Mouse (Mus musculus): ENCODE measurements at regions not wholly inside any gene's neighbourhood (a gene's known extent, or its start where the extent isn't known, plus 50 kb on each side); places are given as distances from the start of the nearest gene placed in this dataset.
A peak's percentile ranks its signal among the peaks of the same experiment; 100 is the strongest.

- in situ Hi-C loops (cut with MboI; ENCODE audit: low pct_ligation_motif_present, low pct_unique_long_range_greater_than_20kb, low sequenced_read_pairs) = no loop called here
- peaks cover 2 to 19% of the 10 kb centered on the region in 2 experiments; a peak in 2 of 4 replicates for H3K4me1 ChIP-seq (ENCODE audit: control insufficient read depth in 1 of 2, insufficient read depth in 2 of 2)
- TF ChIP-seq TBP (conservative IDR thresholded peaks at IDR 0.05; ENCODE audit: low read depth, low read length) (no peak), ZKSCAN1 (IDR thresholded peaks at IDR 0.05; ENCODE audit: borderline replicate concordance, low read depth, low read length) (no peak), IRF4 (IDR thresholded peaks at IDR 0.05; ENCODE audit: low read depth, low read length) (0 out of 2 replicates have a peak, but pooled peaks have one; percentile 17), ETS1 (conservative IDR thresholded peaks at IDR 0.05; ENCODE audit: low read depth, low read length) (no peak; the same call in 1 of the 2 replicates), MAX (IDR thresholded peaks at IDR 0.05; ENCODE audit: low read length) (no peak), GABPA (IDR thresholded peaks at IDR 0.05; ENCODE audit: insufficient replicate concordance, low read depth, low read length) (no peak), TCF12 (IDR thresholded peaks at IDR 0.05; ENCODE audit: low read depth, low read length) (no peak), ZMIZ1 (IDR thresholded peaks at IDR 0.05; ENCODE audit: low read depth, low read length) (no peak), KAT2A (IDR thresholded peaks at IDR 0.05; ENCODE audit: insufficient replicate concordance, low read length) (no peak), BHLHE40 (IDR thresholded peaks at IDR 0.05; ENCODE audit: low read depth, low read length) (0 out of 2 replicates have a peak, but pooled peaks have one; percentile 18), RAD21 (IDR thresholded peaks at IDR 0.05; ENCODE audit: low read depth, low read length) (no peak), NELFE (IDR thresholded peaks at IDR 0.05; ENCODE audit: low read depth, low read length) (no peak), CHD2 (IDR thresholded peaks at IDR 0.05; ENCODE audit: low read length) (no peak), MEF2A (IDR thresholded peaks at IDR 0.05; ENCODE audit: borderline replicate concordance, low read depth, low read length) (0 out of 2 replicates have a peak, but pooled peaks have one; percentile 29), CTCF (conservative IDR thresholded peaks at IDR 0.05 in 1 of 2, IDR thresholded peaks at IDR 0.05 in 1 of 2; ENCODE audit: low read depth in 2 of 2, low read length in 2 of 2) (no peak), POLR2AphosphoS2 (IDR thresholded peaks at IDR 0.05; ENCODE audit: low read depth, low read length) (no peak), EP300 (IDR thresholded peaks at IDR 0.05; ENCODE audit: low read length) (peak; percentile 51), ZC3H11A (IDR thresholded peaks at IDR 0.05; ENCODE audit: low read depth, low read length) (no peak), USF1 (IDR thresholded peaks at IDR 0.05; ENCODE audit: low read depth, low read length) (no peak), MAFK (IDR thresholded peaks at IDR 0.05; ENCODE audit: insufficient replicate concordance, low read length) (no peak), HCFC1 (IDR thresholded peaks at IDR 0.05; ENCODE audit: low read depth, low read length) (no peak), POLR2A (IDR thresholded peaks at IDR 0.05; ENCODE audit: low read depth, low read length) (no peak), ELF1 (IDR thresholded peaks at IDR 0.05; ENCODE audit: low read depth, low read length) (no peak), MXI1 (IDR thresholded peaks at IDR 0.05; ENCODE audit: low read depth, low read length) (no peak), JUND (conservative IDR thresholded peaks at IDR 0.05; ENCODE audit: low read depth, low read length) (peak; percentile 48; the same call in 1 of the 2 replicates), SIN3A (IDR thresholded peaks at IDR 0.05; ENCODE audit: low read length) (no peak), SMC3 (IDR thresholded peaks at IDR 0.05; ENCODE audit: low read depth, low read length) (no peak), PAX5 (IDR thresholded peaks at IDR 0.05; ENCODE audit: low read length) (no peak), JUN (IDR thresholded peaks at IDR 0.05; ENCODE audit: insufficient read depth, low read depth, low read length) (peak; percentile 52; the same call in 1 of the 2 replicates), E2F4 (IDR thresholded peaks at IDR 0.05; ENCODE audit: insufficient replicate concordance, low read depth, low read length) (no peak), USF2 (conservative IDR thresholded peaks at IDR 0.05; ENCODE audit: low read depth, low read length) (no peak), UBTF (IDR thresholded peaks at IDR 0.05; ENCODE audit: low read depth, low read length) (no peak)
- no peak overlapping the region for H3K4me3 ChIP-seq (replicated peaks in 1 of 3; ENCODE audit: low read depth in 2 of 3, low read length in 2 of 3, poor library complexity in 1 of 3)
- no peaks in the 10 kb centered on the region for H3K27me3 ChIP-seq (replicated peaks)
- H3K79me2 ChIP-seq (replicated peaks; ENCODE audit: control insufficient read depth, extremely low read depth, insufficient read depth, poor library complexity, severe bottlenecking) = no peaks in the 10 kb centered on the region
- H3K27ac ChIP-seq (ENCODE audit: insufficient read depth, low read depth) = no peak overlapping the region
- H3K9me3 ChIP-seq (replicated peaks; ENCODE audit: low read length) = no peaks in the 10 kb centered on the region
- DNase-seq (ENCODE audit: extremely low read depth) = no peak
- H3K9ac ChIP-seq (ENCODE audit: insufficient read depth, low read depth) = no peak overlapping the region
- no peaks in the 10 kb centered on the region for H3K36me3 ChIP-seq (replicated peaks in 1 of 2; ENCODE audit: control insufficient read depth in 1 of 2, insufficient read depth in 1 of 2, low read length in 1 of 2)
- dilution Hi-C loops (cut with MboI; ENCODE audit: extremely low pct_ligation_motif_present, extremely low pct_unique_long_range_greater_than_20kb, low sequenced_read_pairs) = no loop called here
- H3K4me2 ChIP-seq (ENCODE audit: insufficient read depth, low read depth, poor library complexity, severe bottlenecking) = peak overlapping the region; percentile 26
Measured at GRCm38 (mm10) chr7:90039504-90039903, 58.7 kb upstream of the Eed start.

Data from CH12.LX (cell line).